Mouse (Mus musculus) MEL-GATA-1-ER (cell line): ENCODE results near the gene 1500009L16Rik.
A peak's percentile ranks its signal among the peaks of the same experiment; 100 is the strongest.

Experiments
- DNase-seq: peaks from one replicate; pipeline ENCODE4 v3.0.0-alpha.2; 2012; ENCODE audit warnings: low read depth; ENCODE audit errors: extremely low read depth

The 1500009L16Rik gene

DNA sequence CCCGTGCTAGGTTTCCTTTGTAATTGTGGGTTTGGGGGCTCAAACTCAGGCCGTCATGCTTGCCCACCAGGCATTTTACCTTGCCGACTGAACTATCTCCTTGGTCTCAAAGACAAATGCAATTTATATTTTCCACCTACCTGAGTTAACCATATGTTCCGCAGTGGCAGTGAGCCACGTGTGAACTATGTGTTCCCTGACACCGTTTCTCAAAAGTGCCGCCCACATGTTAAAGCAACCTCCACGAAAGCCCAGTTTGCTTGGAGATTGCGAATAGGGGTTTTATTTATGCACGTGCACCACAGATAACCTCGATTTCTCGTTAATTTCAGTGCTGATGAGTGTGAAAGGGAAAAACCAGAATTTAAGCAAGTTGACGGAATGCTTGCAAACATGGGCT, 36.1 kb downstream of the 1500009L16Rik start:
- DNase-seq = no peak

DNA sequence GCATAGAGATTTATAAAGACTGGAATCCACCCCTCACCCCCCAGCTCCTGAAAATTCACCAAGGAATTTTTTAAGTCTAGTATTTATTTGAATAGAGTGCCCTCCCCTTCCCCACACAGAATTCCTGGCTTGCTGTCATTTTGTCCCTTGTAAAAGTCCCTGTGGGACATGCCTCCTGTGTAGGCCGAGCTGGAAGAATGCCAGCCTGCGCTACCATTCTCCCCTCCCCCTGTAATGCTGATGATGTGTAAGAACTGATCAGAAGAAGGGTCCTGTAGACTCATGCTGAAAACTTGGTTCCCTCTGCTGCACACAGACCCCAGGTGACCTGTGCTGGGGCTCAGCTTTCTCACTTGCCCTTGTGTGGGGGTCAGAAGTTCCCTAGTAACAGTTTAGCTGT, 37.9 kb downstream of the 1500009L16Rik start:
- no peak for DNase-seq

GRCm38 (mm10) chr10:83763891-83764290, 41.2 kb downstream of the 1500009L16Rik start:
- no peak for DNase-seq

DNA sequence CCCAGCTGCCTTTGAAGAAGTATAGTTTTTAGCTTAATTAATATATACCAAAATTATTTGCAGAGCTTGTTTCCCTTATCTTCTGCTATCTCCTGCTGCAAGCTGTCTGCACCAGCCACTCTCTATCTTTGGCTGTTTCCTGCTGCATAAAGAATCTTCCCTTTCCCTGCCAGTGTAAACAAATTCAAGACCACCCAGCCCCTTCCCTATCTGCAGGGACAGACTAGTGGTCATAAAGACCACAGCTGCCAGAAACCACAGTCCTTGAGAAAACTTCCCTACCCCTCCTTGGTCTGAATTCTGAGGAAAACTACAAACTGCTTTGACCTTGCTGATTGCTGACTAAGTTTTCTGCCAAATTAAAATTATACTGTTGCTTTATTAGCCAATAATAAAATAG, 44.2 kb downstream of the 1500009L16Rik start:
- DNase-seq = peak; percentile 27

DNA sequence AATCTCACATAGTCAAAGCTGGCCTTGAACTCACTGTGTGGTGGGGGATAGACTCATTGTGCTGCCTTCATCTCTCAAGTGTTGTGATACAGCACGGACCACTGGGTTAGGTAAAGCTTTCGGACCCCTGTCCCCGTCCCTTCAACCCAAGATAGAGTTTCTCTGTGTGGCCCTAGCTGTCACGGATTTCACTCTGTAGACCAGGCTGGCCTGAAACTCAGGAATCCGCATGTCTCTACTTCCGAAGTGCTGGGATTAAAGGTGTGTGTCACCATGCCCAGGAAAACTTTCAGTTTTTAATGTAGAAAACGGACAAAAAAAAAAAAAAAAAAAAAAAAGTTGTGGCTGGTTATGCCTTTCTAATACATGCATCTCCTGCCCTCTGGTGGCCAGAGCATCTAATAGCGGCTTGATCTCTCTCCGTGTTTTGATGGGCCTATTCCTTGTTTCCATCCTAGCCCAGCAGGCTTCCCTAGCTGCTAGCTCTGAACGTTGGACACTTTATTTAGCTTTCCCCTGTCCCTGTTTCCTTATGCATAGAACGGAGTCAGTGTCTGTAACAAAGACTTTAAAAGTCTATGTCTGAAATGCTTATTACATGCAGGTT, 53.7 kb downstream of the 1500009L16Rik start:
- peak; percentile 39 for DNase-seq

DNA sequence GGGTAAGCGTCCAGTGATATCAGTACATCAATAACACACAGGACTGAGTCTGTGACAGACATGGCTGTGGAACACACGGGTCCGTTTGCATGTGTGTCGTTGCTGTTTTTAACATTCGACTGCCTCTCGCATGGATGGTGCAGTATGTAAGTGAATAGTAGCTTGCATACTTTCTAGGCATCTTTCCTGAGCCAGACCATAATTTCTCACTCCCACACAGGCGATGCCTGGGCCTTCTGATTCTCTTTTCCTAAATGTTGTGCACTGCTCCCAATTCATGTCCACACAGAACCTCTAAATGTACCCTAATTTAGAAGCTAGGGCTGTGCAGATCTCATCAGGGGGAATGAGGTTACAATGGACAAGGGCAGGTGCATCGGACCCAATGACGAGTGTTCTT, 54.6 kb downstream of the 1500009L16Rik start:
- DNase-seq = no peak

DNA sequence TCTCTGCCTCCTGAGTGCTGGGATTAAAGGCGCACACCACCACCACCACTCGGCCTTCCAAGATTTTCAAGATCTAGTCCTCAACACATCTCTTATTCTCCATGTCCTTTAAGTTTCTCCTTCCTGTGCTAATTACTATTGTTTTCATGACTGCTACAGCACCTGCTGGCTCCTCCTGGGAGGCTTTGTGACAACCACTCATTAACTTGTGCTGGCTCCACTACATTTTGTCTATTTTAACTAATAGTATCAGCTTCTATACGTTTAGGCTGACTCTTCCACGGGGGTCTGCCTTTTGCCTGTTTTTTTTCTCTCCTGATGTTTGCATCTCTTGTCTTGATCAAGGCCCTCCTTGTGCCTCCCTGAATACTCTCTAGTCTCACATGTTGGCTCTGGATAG, 59.2 kb downstream of the 1500009L16Rik start:
- DNase-seq = no peak

GRCm38 (mm10) chr10:83782371-83783120, 59.9 kb downstream of the 1500009L16Rik start:
- DNase-seq = no peak

- DNase-seq = peak; percentile 19
These were observed 62.3 kb downstream of the 1500009L16Rik start for GRCm38 (mm10) chr10:83785003-83785402.

DNA sequence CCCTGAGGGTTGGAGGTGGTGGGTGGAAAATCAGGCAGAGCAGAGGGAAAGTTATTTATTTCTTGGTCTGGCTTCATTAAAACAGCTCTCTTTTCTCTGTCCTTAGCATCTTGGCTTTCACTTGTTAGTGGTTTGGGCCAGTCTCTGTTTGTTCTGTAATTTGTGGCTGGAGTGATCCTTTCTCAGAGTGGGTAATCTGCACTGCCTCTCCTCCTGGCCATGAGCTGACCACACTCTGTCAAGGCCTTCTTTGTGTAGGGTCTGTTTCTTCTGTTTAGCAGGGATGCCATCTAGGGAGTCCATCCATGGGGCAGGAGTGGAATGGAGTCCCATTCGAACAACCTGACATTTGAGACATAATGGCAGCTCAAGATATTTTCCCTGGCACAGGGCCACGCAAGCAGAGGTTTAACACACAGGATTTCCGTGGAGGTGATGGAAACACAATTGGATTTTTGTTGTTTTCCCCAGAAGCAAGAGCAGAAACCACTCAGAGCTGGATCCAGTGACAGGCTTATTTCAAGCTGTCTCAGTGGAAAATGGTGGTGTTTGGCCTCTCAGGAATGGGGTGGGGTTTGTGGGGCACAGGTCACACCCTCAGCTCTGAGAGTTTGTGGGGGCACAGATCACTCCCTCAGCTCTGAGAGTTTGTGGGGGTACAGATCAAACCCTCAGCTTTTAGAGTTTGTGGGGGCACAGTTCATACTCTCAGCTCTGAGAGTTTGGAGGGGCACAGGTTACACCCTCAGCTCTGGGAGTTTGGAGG, 63.1 kb downstream of the 1500009L16Rik start:
- no peak for DNase-seq

DNA sequence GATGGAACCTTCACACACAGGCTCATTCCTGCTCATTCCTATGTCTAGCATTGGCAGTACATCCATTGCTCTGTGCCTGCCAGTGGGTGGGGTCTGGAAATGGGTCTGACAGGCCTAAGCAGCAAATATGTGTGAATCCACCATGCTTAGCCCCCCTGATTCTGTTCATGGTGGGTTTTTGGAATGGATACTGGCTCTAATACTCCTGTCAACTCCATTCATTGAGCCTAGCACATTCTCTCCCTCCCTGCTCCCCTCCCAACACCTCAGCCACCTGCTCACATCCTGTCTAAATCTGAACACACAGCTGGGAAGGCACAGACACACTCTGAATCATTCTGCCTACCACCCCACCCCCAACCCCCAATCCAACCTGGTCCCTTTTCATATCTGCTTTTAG, 72.4 kb downstream of the 1500009L16Rik start:
- no peak for DNase-seq

DNA sequence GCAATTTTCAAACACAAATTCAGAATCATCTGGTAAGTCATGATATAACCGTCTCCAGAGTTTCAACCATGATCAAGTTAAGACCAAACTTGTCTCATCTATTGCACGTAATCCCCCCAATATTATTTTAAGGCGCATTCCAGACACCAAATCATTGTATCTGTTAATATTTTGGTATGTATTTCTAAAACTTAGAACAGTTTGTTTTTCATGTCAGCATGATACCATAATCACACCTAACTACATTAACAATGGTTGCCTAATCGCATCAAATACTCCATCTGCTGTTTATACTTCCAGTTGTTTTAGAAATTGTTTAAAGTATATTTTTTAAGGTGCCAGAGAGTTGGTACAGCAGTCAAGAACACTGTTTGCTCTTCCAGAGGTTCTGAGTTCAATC, 72.8 kb downstream of the 1500009L16Rik start:
- no peak for DNase-seq

DNA sequence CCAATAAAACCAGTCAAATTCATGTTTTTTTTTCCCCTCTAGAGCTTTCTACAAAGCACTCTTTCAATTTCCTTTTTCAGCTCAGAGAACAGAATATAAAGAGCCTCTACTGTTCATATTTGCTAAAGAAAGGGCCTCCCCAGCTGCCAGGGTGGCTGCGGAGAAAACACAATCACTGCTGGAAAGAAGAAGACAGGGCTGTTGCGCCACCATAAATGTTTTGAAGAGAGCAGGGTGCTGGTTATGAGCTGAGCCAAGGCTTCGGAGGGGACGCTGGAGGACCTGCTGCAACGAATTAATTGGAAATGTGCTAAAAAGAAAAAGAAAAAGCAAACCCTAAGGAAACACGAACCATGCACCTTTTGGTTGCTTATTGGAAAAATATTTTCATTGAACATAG, 81.4 kb downstream of the 1500009L16Rik start:
- DNase-seq = no peak

DNA sequence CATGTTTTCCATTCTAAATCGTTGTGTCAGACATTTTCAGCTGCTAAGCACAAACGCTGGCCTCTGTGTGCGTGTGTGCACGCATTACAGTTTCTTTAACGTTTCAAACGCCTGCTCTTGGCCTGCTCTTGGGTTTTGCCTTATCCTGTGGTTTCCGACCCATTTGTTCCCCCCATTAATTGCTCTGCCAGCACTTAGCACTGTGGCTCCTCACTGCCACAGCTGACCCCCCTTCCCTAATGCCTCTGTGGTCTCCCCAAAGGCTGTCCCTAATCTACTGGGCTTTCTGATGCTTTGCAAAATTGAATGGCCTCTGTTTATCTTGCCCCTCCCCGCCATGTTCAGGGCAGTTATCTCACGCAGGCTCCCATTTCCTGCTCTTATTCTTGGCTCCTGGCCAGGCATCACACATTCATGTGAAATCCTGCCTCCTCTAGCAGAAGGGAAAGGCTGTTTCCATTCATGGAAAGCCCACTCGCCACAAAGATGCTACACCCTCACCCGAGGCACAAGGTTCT, 82.6 kb downstream of the 1500009L16Rik start:
- DNase-seq = peak; percentile 79

DNA sequence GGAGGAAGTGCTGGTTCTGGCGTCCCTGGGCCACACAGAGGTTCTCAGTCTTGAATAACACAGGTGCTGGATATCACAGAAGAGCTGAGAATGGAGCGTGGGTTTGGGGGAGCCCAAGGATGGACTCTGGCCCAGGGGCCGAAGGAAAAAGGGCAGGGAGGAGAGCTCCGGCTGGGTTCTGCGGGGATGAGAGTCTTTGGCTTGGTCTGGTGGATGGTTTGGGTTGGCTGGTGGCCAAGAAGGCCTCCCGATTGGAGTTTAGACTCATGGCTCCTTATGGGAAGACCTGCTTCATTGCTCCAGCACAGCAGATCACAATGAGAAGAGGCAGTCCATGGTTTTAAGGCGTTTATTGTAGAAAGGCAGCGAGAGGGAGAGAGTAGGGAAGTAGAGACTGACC, 84.6 kb downstream of the 1500009L16Rik start:
- DNase-seq = no peak
